Mouse (Mus musculus) limb, embryonic 13.5 days (tissue): ENCODE results near the gene Nrm. TPM values are rescaled to one million over a fixed set of nuclear protein-coding genes. Genes with fewer than 3 reads are reported as not detected.

Source experiments
- microRNA-seq: library from miRNA; unstranded; fragments of <30 nt; microRNA quantifications from one replicate; pipeline ENCODE4, GENCODE M21; 2016
- polyA plus RNA-seq: library from polyadenylated mRNA; unstranded; fragments of >200 nt; fragmentation: Nextera tagmentation; extraction: Ambion mirVana; gene quantifications from 2 replicates; pipeline ENCODE4 v1.2.1, GENCODE M21; 2015

The Nrm gene
- polyA plus RNA-seq, 1 experiment from 2014 or later = 54.9 TPM

Small RNA genes lying within 50 kb of the gene (microRNA-seq; reads per million reads assigned to microRNA genes)
- 0.70 reads per million for gene Gm28033

Other genes starting within 250 kb of the Nrm start
- gene Gm9573, start 234.7 kb upstream of the Nrm start, polyA plus RNA-seq = not detected in 2 replicates
- gene Mucl3, start 217.6 kb upstream of the Nrm start, polyA plus RNA-seq = 0.11 and 0.24 TPM in 2 replicates
- 17.8 and 21.0 TPM in 2 replicates for gene Vars2, start 193.7 kb upstream of the Nrm start, polyA plus RNA-seq
- 45.3 and 48.0 TPM in 2 replicates for gene Gtf2h4, start 187.6 kb upstream of the Nrm start, polyA plus RNA-seq
- gene Ddr1, start 156.7 kb upstream of the Nrm start, polyA plus RNA-seq = 47.1 and 57.9 TPM in 2 replicates
- gene Ier3, start 39.6 kb upstream of the Nrm start, polyA plus RNA-seq = 13.7 and 14.7 TPM in 2 replicates
- gene Flot1, start 38.1 kb upstream of the Nrm start, polyA plus RNA-seq = 50.2 and 57.5 TPM in 2 replicates
- gene Tubb5, start 23.0 kb upstream of the Nrm start, polyA plus RNA-seq = 1,168 and 1,170 TPM in 2 replicates
- gene Mdc1, start 19.8 kb upstream of the Nrm start, polyA plus RNA-seq = 13.5 and 15.5 TPM in 2 replicates
- 22.4 and 27.6 TPM in 2 replicates for gene Ppp1r18, start 4.3 kb downstream of the Nrm start, polyA plus RNA-seq
- 41.8 and 42.5 TPM in 2 replicates for gene Dhx16, start 18.5 kb downstream of the Nrm start, polyA plus RNA-seq
- gene 2310061I04Rik, start 36.1 kb downstream of the Nrm start, polyA plus RNA-seq = 21.9 and 25.0 TPM in 2 replicates
- gene Atat1, start 48.8 kb downstream of the Nrm start, polyA plus RNA-seq = 128 and 139 TPM in 2 replicates
- gene Mrps18b, start 55.1 kb downstream of the Nrm start, polyA plus RNA-seq = 67.1 and 67.5 TPM in 2 replicates
- gene Ppp1r10, start 55.1 kb downstream of the Nrm start, polyA plus RNA-seq = 42.4 and 43.7 TPM in 2 replicates
- gene Abcf1, start 108.4 kb downstream of the Nrm start, polyA plus RNA-seq = 104 and 109 TPM in 2 replicates
- gene Gnl1, start 118.5 kb downstream of the Nrm start, polyA plus RNA-seq = 60.8 and 65.1 TPM in 2 replicates
- gene Prr3, start 118.9 kb downstream of the Nrm start, polyA plus RNA-seq = 44.4 and 46.4 TPM in 2 replicates
- 3.4 and 4.1 TPM in 2 replicates for gene H2-T24, start 159.2 kb downstream of the Nrm start, polyA plus RNA-seq
- 7.3 TPM in 2 replicates for gene H2-T23, start 171.5 kb downstream of the Nrm start, polyA plus RNA-seq
- gene H2-T22, start 181.4 kb downstream of the Nrm start, polyA plus RNA-seq = 18.8 and 21.1 TPM in 2 replicates
- gene Gm6034, start 181.6 kb downstream of the Nrm start, polyA plus RNA-seq = not detected in 2 replicates
- not detected in 2 replicates for gene Gm11127, start 197.1 kb downstream of the Nrm start, polyA plus RNA-seq